Mouse (Mus musculus) c-Kit-negative CD71-positive TER-119-positive erythroid progenitor cells, embryonic 14.5 days (primary cell): ENCODE measurements around the gene Gm28372.
"Not testable (repeated sequence)": the region's sequence is repeated elsewhere in the genome, so short reads cannot be mapped to it uniquely, and the experiment has no call there.

ENCODE experiments used
- DNase-seq: peaks from one replicate; pipeline ENCODE4 v3.0.0-alpha.2; 2013; ENCODE audit warnings: low read depth, low spot score

Gene Gm28372

GRCm38 (mm10) chr2:130404939-130405338 lies at the start of gene Gm28372, which contains the start of gene 1700020A23Rik:
Gene Gm28372, plus strand, starts transcription at chr2:130405239.
Gene 1700020A23Rik, plus strand, starts transcription at chr2:130405259.
- DNase-seq, result no peak

- DNase-seq, result no peak
These were observed 47.5 kb upstream of the Gm28372 start for GRCm38 (mm10) chr2:130357551-130357950.

GRCm38 (mm10) chr2:130358852-130359251 lies 46.2 kb upstream of the Gm28372 start:
- DNase-seq, result no peak

DNA sequence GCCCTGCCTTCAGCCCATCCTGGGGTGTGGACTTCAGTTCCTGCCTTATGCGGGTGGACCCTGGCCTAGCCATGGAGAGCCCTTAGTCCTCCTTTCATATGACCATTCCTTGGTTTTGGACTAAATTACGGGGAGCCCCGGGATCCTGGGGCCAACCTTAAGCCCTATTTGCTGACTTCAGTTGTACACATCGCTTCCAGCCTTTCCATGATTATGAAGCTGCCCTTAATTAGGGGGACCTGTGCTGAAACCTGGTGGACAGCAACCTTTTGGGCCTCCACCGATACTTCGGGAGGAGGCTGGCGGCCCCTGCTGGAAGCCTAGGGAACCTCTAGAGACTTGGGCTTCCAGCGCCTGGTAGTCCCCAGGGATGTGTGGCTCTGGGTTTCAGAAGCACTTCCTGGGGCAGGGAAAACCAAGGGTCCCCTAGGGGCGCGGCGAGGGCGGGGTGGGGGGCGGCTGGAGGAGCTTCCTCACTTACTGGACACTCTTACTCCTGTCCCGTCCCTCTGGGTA lies 42.5 kb upstream of the Gm28372 start:
- DNase-seq, result no peak

GRCm38 (mm10) chr2:130365211-130366094 lies 39.6 kb upstream of the Gm28372 start:
- no peak for DNase-seq

GRCm38 (mm10) chr2:130367386-130367785 lies 37.7 kb upstream of the Gm28372 start:
- DNase-seq, result no peak

DNA sequence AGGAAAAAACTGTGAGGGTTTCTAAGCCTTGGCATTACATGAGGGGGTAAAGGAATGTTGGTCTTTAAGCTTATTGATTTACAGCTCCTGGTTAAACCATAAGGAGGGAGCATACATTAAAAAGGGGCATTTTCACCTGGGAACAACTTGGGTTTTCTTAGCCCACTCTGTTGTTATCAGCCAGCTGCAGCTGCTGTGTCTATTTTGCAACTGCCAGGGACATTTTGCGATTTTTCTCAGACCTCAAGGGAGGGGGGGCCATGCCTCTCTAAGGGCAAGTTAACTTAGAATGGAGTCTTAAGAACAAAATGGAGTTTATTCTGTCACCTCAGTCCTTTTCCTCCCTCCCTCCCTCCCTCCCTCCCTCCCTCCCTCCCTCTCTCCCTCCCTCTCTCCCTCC lies 32.0 kb upstream of the Gm28372 start:
- not testable (repeated sequence) for DNase-seq

- no peak for DNase-seq
These were observed 30.1 kb upstream of the Gm28372 start for GRCm38 (mm10) chr2:130374951-130375350.

DNA sequence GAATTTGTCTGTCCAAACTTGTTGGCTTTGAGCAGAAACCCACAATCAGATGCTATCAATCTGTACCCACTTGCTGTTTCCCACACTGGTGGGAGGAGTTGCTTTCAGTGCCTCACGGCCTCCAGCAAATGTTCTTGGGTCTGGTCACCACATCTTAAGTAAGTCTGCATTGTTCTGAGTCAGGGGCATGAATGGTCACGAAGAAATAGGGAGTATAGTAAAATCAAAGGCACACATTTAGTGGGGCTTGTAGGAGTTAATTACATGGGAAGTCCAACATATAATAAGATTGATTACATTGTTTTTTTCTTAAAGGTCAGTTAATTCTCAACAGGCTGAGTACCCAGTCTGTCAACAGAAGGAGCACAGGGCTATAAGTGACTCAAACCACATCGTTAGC lies 21.8 kb upstream of the Gm28372 start:
- no peak for DNase-seq

GRCm38 (mm10) chr2:130383895-130384294 lies 21.1 kb upstream of the Gm28372 start:
- DNase-seq, result no peak

DNA sequence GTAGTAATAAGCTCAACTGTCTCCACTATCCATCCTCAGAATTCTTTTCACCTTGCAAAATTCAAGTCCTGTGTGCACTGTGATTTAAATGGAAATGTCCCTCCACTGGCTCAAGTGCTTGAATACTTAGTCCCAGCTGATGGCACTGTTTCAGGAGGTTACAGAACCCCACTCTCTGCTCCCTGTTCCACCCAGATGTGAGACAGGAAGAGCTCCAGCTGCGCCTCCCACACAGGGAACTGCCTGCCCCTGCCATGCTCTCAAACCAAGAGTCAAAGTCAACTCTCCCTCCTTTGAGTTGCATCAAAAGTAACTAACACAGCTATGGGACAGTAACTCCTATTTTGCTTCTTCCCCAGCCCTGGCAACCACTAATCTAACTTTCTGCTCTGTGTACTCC lies 18.8 kb upstream of the Gm28372 start:
- DNase-seq, result no peak

GRCm38 (mm10) chr2:130388796-130389195 lies 16.2 kb upstream of the Gm28372 start:
- DNase-seq, result no peak

DNA sequence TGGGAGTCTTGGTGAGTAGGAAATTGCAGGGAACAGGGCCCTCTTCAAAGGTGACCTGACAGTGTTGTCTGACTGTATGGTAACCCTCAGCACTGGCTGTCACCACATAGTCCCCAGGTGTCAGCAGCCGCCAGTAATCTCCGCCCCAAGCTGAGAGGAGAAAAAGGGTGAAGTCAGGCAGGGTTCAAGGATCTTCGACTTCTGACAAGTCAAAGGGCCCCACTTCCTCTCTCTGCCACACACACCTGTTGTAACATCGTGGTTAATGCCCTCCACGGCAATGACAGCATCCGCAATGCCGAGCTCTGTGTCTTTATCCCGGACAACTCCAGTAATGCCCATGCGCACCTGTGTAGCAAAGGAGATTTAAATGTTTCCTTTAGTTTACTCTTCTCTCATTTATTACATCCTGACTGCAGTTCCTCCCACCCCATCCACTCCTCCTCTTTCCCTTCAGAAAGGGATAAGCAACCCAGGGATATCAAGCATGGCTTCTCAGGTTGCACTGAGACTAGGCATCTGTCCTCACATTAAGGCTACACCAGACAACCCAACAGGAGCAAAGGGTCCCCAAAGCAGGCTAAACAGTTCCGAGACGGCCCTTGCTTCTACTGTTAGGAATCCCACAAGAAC lies 13.9 kb upstream of the Gm28372 start:
- DNase-seq, result no peak

- DNase-seq, result no peak
These were observed 12.2 kb upstream of the Gm28372 start for GRCm38 (mm10) chr2:130392836-130393235.

- no peak for DNase-seq
These were observed 9.3 kb upstream of the Gm28372 start for GRCm38 (mm10) chr2:130395696-130396095.

DNA sequence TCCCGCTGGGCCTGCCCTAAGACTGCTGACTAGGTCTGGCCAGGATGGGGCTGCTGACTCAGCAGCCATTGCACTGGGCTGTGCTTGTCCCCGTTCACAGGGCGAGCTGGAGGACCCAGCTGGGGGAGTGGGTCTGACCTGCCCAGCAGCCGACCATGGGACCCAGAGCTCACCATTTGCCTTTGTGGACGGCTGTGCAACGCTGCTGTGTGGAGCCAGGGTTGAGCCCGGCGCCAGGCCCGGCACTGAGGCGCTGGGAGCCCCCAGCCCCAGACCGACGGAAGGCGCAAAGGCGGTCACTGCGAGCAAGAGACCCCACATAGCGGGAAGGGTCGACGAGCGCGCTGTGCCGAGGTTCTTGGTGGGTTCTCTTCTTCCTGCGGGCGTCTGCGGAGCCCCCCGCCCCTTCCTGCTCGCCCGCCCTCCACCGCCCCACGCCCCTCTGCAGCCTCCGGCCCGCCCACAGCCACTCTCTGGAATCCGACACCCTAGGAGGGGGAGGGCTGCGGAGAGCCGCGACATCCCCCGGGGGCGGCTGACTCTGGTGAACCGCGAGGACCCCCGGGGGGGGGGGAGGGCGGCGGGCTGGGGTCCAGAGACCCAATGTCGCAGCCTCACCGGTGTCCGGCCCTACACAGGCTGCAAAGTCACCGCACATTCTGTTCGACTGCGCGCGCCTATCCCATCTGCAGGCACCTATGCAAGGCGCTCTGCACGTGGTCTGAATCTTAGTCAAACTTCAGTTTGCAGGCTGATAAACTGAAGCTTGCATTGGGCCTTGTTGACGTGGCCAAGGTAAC lies 7.7 kb upstream of the Gm28372 start, which contains the start of gene Cpxm1:
Gene Cpxm1, minus strand, starts transcription at position 389 of the 800 bp plus-strand sequence.
- no peak for DNase-seq

- DNase-seq, result no peak
These were observed 6.9 kb upstream of the Gm28372 start for GRCm38 (mm10) chr2:130398091-130398490.

GRCm38 (mm10) chr2:130400046-130400445 lies 5.0 kb upstream of the Gm28372 start:
- no peak for DNase-seq

GRCm38 (mm10) chr2:130401891-130402290 lies 3.1 kb upstream of the Gm28372 start:
- no peak for DNase-seq

DNA sequence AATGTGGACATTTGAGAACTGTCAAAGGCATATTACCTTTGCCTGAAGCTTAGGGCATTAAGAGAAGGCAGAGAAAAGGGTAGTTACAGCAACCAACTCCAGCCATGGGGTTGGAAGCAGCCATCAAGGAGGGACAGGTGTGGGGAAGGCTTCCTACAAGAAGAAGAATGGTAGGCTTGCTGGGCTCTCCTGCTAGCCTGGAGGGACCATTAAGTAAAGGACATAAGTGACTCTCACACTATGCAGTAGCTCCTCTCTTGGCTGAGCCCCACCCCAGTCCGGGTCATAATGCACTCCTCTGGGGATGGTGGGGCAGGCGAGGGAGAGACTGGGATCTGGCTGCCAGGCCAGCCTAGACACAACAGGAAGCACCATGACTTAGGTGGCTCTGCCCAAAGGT lies 1.1 kb downstream of the Gm28372 start, which contains the start of gene Tmem239:
Gene Tmem239, plus strand, starts transcription at position 301 of the 400 bp plus-strand sequence.
- no peak for DNase-seq

DNA sequence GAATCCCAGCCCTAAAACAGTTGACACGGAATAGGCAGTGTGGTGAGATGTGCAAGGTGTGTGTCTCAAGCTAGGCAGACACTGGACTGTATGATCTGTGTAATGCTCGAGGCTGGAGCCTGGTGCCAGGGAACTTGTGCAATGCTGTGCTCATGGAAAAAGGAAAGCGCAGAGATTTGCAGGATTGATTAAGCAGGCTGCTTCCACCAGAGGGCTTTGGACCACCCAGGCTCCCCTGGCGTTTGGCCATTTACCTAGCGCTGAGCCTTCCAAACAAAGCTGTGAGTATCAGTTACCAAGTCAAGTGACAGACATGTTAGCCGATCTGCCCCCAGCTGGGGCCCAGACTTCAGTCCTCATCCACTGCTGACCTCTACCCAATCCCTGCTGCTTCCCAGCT lies 3.2 kb downstream of the Gm28372 start:
- DNase-seq, result no peak
